Mouse (Mus musculus) thymus, adult 2 months (tissue): ENCODE measurements around the gene Nudt8.
"Not testable (repeated sequence)": the region's sequence is repeated elsewhere in the genome, so short reads cannot be mapped to it uniquely, and the experiment has no call there.

Experiments used
- CTCF ChIP-seq: fragments of 200-500 bp; IDR thresholded peaks from 2 replicates; pipeline ENCODE4 v1.5.1; 2012; ENCODE audit warnings: mild to moderate bottlenecking, control low read depth, low read length, moderate library complexity, borderline replicate concordance; ENCODE audit not compliant: control insufficient read depth, poor library complexity, insufficient read depth; ENCODE audit errors: extremely low read depth
- POLR2A ChIP-seq: fragments of 200-500 bp; IDR thresholded peaks from 2 replicates; pipeline ENCODE4 v1.6.1; 2012; ENCODE audit warnings: mild to moderate bottlenecking, low read length, control low read depth, moderate library complexity; ENCODE audit not compliant: control insufficient read depth, poor library complexity, insufficient read depth; ENCODE audit errors: extremely low read depth

- TF ChIP-seq CTCF, POLR2A: not testable (repeated sequence)
Observed at GRCm38 (mm10) chr19:4044109-4044508, 43.7 kb downstream of the Nudt8 start.
